Mouse (Mus musculus): Measurements from ENCODE around the gene Rhbdd2. TPM values are rescaled to one million over a fixed set of nuclear protein-coding genes. Genes with fewer than 3 reads are reported as not detected.
"Not testable (repeated sequence)": the region's sequence is repeated elsewhere in the genome, so short reads cannot be mapped to it uniquely, and the experiment has no call there.

Rhbdd2 gene
- polyA plus RNA-seq, 1 experiment: 25.2 TPM

GRCm38 (mm10) chr5:135609794-135610193, 22.6 kb upstream of the Rhbdd2 start:
- Histone ChIP-seq H3K36me3 (ENCODE audit: control insufficient read depth, insufficient read depth, low read length) (no peaks in the 10 kb centered on the region), H3K4me3 (ENCODE audit: extremely low read depth, insufficient read depth, insufficient read length) (no peak overlapping the region), H3K4me1 (ENCODE audit: control insufficient read depth, insufficient read depth, insufficient read length) (no peaks in the 10 kb centered on the region), H3K27ac (ENCODE audit: insufficient read depth, low read length) (no peak overlapping the region), H3K27me3 (ENCODE audit: control insufficient read depth, insufficient read depth, low read length) (no peaks in the 10 kb centered on the region)
- WGBS: 74% methylated on average over 4 of the region's 4 CpGs
- no peak for TF ChIP-seq POLR2A (IDR thresholded peaks at IDR 0.05; ENCODE audit: low read depth, low read length)
- TF ChIP-seq CTCF (IDR thresholded peaks at IDR 0.05; ENCODE audit: extremely low read depth, insufficient read depth, insufficient read length, insufficient replicate concordance): no peak
- DNase-seq (ENCODE audit: low read depth in 1 of 2, low spot score in 2 of 2): no peak

- 85% methylated on average over 10 of the region's 10 CpGs for WGBS
- H3K4me3 ChIP-seq (ENCODE audit: extremely low read depth, insufficient read depth, insufficient read length); H3K36me3 ChIP-seq (ENCODE audit: control insufficient read depth, insufficient read depth, low read length); H3K4me1 ChIP-seq (ENCODE audit: control insufficient read depth, insufficient read depth, insufficient read length); DNase-seq (ENCODE audit: low read depth in 1 of 2, low spot score in 2 of 2); H3K27me3 ChIP-seq (ENCODE audit: control insufficient read depth, insufficient read depth, low read length); H3K27ac ChIP-seq (ENCODE audit: insufficient read depth, low read length): not testable (repeated sequence)
These were observed 12.7 kb upstream of the Rhbdd2 start for GRCm38 (mm10) chr5:135619741-135620140.

- no peak for DNase-seq (ENCODE audit: low read depth in 1 of 2, low spot score in 2 of 2)
- Histone ChIP-seq H3K36me3 (ENCODE audit: control insufficient read depth, insufficient read depth, low read length) (no peaks in the 10 kb centered on the region), H3K4me1 (ENCODE audit: control insufficient read depth, insufficient read depth, insufficient read length) (no peaks in the 10 kb centered on the region), H3K27me3 (ENCODE audit: control insufficient read depth, insufficient read depth, low read length) (no peaks in the 10 kb centered on the region), H3K4me3 (ENCODE audit: extremely low read depth, insufficient read depth, insufficient read length) (no peak overlapping the region), H3K27ac (ENCODE audit: insufficient read depth, low read length) (no peak overlapping the region)
- TF ChIP-seq CTCF (IDR thresholded peaks at IDR 0.05; ENCODE audit: extremely low read depth, insufficient read depth, insufficient read length, insufficient replicate concordance) (no peak), POLR2A (IDR thresholded peaks at IDR 0.05; ENCODE audit: low read depth, low read length) (no peak)
- 86% methylated on average over 9 of the region's 9 CpGs for WGBS
These were observed 11.9 kb upstream of the Rhbdd2 start for GRCm38 (mm10) chr5:135620526-135620925.

- WGBS: 86% methylated on average over 10 of the region's 10 CpGs
- H3K36me3 ChIP-seq (ENCODE audit: control insufficient read depth, insufficient read depth, low read length): no peaks in the 10 kb centered on the region
- no peaks in the 10 kb centered on the region for H3K27me3 ChIP-seq (ENCODE audit: control insufficient read depth, insufficient read depth, low read length)
- no peak for DNase-seq (ENCODE audit: low read depth in 1 of 2, low spot score in 2 of 2)
- no peak overlapping the region for H3K4me3 ChIP-seq (ENCODE audit: extremely low read depth, insufficient read depth, insufficient read length)
- TF ChIP-seq POLR2A (IDR thresholded peaks at IDR 0.05; ENCODE audit: low read depth, low read length) (no peak), CTCF (IDR thresholded peaks at IDR 0.05; ENCODE audit: extremely low read depth, insufficient read depth, insufficient read length, insufficient replicate concordance) (no peak)
- no peak overlapping the region for H3K27ac ChIP-seq (ENCODE audit: insufficient read depth, low read length)
- no peaks in the 10 kb centered on the region for H3K4me1 ChIP-seq (ENCODE audit: control insufficient read depth, insufficient read depth, insufficient read length)
These were observed 10.7 kb upstream of the Rhbdd2 start for GRCm38 (mm10) chr5:135621725-135622124.

- H3K27ac ChIP-seq (ENCODE audit: insufficient read depth, low read length): no peak overlapping the region
- H3K27me3 ChIP-seq (ENCODE audit: control insufficient read depth, insufficient read depth, low read length): no peaks in the 10 kb centered on the region
- no peaks in the 10 kb centered on the region for H3K4me1 ChIP-seq (ENCODE audit: control insufficient read depth, insufficient read depth, insufficient read length)
- no peaks in the 10 kb centered on the region for H3K36me3 ChIP-seq (ENCODE audit: control insufficient read depth, insufficient read depth, low read length)
- WGBS: 86% methylated on average over 18 of the region's 18 CpGs
- no peak for DNase-seq (ENCODE audit: low read depth in 1 of 2, low spot score in 2 of 2)
- TF ChIP-seq CTCF (IDR thresholded peaks at IDR 0.05; ENCODE audit: extremely low read depth, insufficient read depth, insufficient read length, insufficient replicate concordance) (no peak), POLR2A (IDR thresholded peaks at IDR 0.05; ENCODE audit: low read depth, low read length) (no peak)
- H3K4me3 ChIP-seq (ENCODE audit: extremely low read depth, insufficient read depth, insufficient read length): no peak overlapping the region
These were observed 9.3 kb upstream of the Rhbdd2 start for GRCm38 (mm10) chr5:135623006-135623563.

- H3K36me3 ChIP-seq (ENCODE audit: control insufficient read depth, insufficient read depth, low read length): no peaks in the 10 kb centered on the region
- no peak for DNase-seq (ENCODE audit: low read depth in 1 of 2, low spot score in 2 of 2)
- no peak overlapping the region for H3K4me3 ChIP-seq (ENCODE audit: extremely low read depth, insufficient read depth, insufficient read length)
- no peak overlapping the region for H3K27ac ChIP-seq (ENCODE audit: insufficient read depth, low read length)
- TF ChIP-seq POLR2A (IDR thresholded peaks at IDR 0.05; ENCODE audit: low read depth, low read length) (no peak), CTCF (IDR thresholded peaks at IDR 0.05; ENCODE audit: extremely low read depth, insufficient read depth, insufficient read length, insufficient replicate concordance) (no peak)
- no peaks in the 10 kb centered on the region for H3K27me3 ChIP-seq (ENCODE audit: control insufficient read depth, insufficient read depth, low read length)
- peaks cover 4% of the 10 kb centered on the region; the same call in 1 of the 2 replicates for H3K4me1 ChIP-seq (ENCODE audit: control insufficient read depth, insufficient read depth, insufficient read length)
- WGBS: 53% methylated on average over 10 of the region's 10 CpGs
These were observed 3.5 kb upstream of the Rhbdd2 start for GRCm38 (mm10) chr5:135628916-135629315.

- TF ChIP-seq POLR2A (IDR thresholded peaks at IDR 0.05; ENCODE audit: low read depth, low read length) (no peak), CTCF (IDR thresholded peaks at IDR 0.05; ENCODE audit: extremely low read depth, insufficient read depth, insufficient read length, insufficient replicate concordance) (no peak)
- DNase-seq (ENCODE audit: low read depth in 1 of 2, low spot score in 2 of 2): no peak
- WGBS: 84% methylated on average over 3 of the region's 3 CpGs
These were observed 3.0 kb upstream of the Rhbdd2 start for GRCm38 (mm10) chr5:135629401-135629800.

More at GRCm38 (mm10) chr5:135629401-135629800, 3.0 kb upstream of the Rhbdd2 start:
- H3K4me1 ChIP-seq (ENCODE audit: control insufficient read depth, insufficient read depth, insufficient read length): peaks cover 4% of the 10 kb centered on the region; the same call in 1 of the 2 replicates
- H3K4me3 ChIP-seq (ENCODE audit: extremely low read depth, insufficient read depth, insufficient read length): no peak overlapping the region
- H3K27me3 ChIP-seq (ENCODE audit: control insufficient read depth, insufficient read depth, low read length): no peaks in the 10 kb centered on the region
- H3K36me3 ChIP-seq (ENCODE audit: control insufficient read depth, insufficient read depth, low read length): no peaks in the 10 kb centered on the region
- H3K27ac ChIP-seq (ENCODE audit: insufficient read depth, low read length): no peak overlapping the region

Data from spleen, adult 2 months (tissue).